Mouse (Mus musculus): Measurements from ENCODE around the gene Zdhhc18. TPM values are rescaled to one million over a fixed set of nuclear protein-coding genes. Genes with fewer than 3 reads are reported as not detected.

Zdhhc18 gene
- total RNA-seq, 2 experiments from 2014 or later: 22.9 to 24.3 TPM

DNA sequence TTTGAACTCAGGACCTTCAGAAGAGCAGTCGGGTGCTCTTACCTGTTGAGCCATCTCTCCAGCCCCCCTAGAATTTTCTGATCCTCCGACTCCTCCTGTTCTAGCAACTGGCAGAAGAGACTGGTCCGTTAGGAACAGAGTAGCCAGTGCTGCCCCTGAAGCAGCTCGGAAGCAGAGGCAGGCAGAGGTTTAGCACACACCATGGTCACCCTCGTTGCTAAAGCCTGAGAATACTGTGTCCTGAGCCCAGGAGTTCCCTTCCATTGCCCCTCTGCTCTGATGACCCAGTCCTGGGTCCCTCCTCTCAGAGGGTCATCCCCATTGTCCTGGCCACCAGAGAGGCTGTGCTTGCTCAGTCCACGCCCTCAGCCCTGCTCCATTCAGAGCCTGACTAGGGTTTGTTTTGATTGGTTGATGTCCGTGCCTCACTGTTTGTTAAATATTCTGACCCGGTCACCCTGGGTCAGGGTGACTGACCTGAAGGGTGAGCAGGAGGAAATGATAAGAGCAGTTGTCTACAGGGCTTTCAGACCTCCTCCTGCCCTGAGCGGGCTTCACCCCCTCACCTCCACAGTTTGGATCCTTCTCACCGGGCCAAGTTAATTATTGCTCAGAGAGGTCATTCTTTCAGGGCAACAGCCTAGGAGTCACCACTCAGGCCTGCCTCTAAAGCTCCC is 92.8 kb downstream of the Zdhhc18 start:
- no peak for DNase-seq

Small RNAs within 50 kb of the gene (microRNA-seq; reads per million reads assigned to microRNA genes)
- gene Gm23158 (ENCODE audit: borderline replicate concordance in 2 of 2): 0 reads per million in 2 experiments

Other genes with a start within 250 kb of the Zdhhc18 start
- gene Tent5b, start 170.0 kb downstream of the Zdhhc18 start, total RNA-seq (2021): 1 to 10 TPM in 1 of 2 experiments, under 1 TPM in 1; 0.38 to 1.2 TPM
- gene Trnp1, start 151.6 kb downstream of the Zdhhc18 start, total RNA-seq (2021): under 1 TPM; 0.77 to 0.96 TPM
- gene Kdf1, start 131.2 kb downstream of the Zdhhc18 start, total RNA-seq (2021): not detected
- 10 to 100 TPM; 40.3 to 44.7 TPM for gene Nudc, start 104.2 kb downstream of the Zdhhc18 start, total RNA-seq (2021)
- gene Nr0b2, start 96.8 kb downstream of the Zdhhc18 start, total RNA-seq (2021): not detected
- gene Gpatch3, start 75.4 kb downstream of the Zdhhc18 start, total RNA-seq (2021): 1 to 10 TPM; 2.1 to 3.6 TPM
- gene Gpn2, start 65.8 kb downstream of the Zdhhc18 start, total RNA-seq (2021): 1 to 10 TPM; 4.6 to 4.9 TPM
- gene Sfn, start 48.0 kb downstream of the Zdhhc18 start, total RNA-seq (2021): 1 to 10 TPM; 1.1 to 1.2 TPM
- 1 to 10 TPM; 8.3 to 9.6 TPM for gene Pigv, start 22.5 kb upstream of the Zdhhc18 start, total RNA-seq (2021)
- 10 to 100 TPM; 19.6 to 21.7 TPM for gene Arid1a, start 106.6 kb upstream of the Zdhhc18 start, total RNA-seq (2021)
- 1 to 10 TPM; 4.0 to 4.3 TPM for gene Rps6ka1, start 237.6 kb upstream of the Zdhhc18 start, total RNA-seq (2021)